Mouse (Mus musculus): ENCODE measurements around the gene Ifit3b. TPM values are rescaled to one million over a fixed set of nuclear protein-coding genes. Genes with fewer than 3 reads are reported as not detected.
"Not testable (repeated sequence)": the region's sequence is repeated elsewhere in the genome, so short reads cannot be mapped to it uniquely, and the experiment has no call there.

The Ifit3b gene
- not detected in 2 replicates for polyA plus RNA-seq (2014; fragmentation: Nextera tagmentation; extraction: Ambion mirVana)

DNA sequence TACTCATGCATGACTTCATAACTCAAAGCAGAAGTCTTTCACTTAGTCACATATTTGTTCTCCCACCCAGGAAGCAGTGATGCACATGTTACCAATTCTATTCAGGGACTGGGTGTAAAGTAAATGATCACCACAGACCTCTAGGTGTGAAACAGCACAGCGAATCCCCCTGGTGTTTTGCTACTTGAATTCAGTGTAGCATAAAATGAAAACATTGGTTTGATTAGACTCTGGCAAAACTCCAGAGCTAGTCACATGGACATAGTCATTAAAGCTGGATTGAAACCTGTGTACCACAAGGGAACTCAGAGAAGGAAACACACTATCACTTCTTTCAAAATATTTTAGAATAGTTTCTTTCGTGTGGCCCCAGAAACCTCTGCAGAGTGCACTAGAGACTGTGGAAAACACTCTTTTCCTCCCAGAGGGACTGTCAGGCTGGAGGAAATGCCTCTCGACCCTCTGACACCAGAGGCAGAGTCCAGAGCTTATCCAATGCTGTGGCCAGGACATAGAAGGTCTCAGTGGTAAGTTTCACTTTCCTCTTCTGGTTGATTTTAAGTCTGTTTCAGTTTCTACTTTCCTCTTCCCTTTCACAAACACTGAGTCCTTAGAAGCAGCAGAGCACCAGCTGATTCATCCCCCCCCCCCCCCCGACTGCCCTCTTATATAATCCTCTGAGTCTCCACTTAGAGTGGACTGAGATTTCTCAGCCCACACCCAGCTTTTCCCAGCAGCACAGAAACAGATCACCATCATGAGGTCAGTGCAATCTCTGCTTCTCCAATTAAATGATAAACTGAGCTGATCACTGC, at the start of gene Ifit3b:
Gene Ifit3b (plus strand): TSS at position 734 of the 815 bp plus-strand sequence.
- DNase-seq (ENCODE audit: low spot score), result peak; percentile 76
- H3K4me2 ChIP-seq (ENCODE audit: low read depth, low read length), result not testable (repeated sequence)

GRCm38 (mm10) chr19:34562556-34562955, 45.2 kb upstream of the Ifit3b start:
- Histone ChIP-seq H3K4me1 (ENCODE audit: control insufficient read depth, insufficient read depth, low read length) (no peaks in the 10 kb centered on the region), H3K27me3 (replicated peaks; ENCODE audit: control insufficient read depth, insufficient read depth, low read length) (no peaks in the 10 kb centered on the region), H3K9me3 (ENCODE audit: control insufficient read depth, low read length) (no peaks in the 10 kb centered on the region), H3K9ac (ENCODE audit: low read depth, low read length) (no peak overlapping the region), H3K4me3 (ENCODE audit: low read depth, low read length) (no peak overlapping the region), H3K36me3 (ENCODE audit: control insufficient read depth, insufficient read depth, low read length) (no peaks in the 10 kb centered on the region), H3K27ac (replicated peaks; ENCODE audit: low read depth, low read length) (no peak overlapping the region), H3K4me2 (ENCODE audit: low read depth, low read length) (no peak overlapping the region)
- DNase-seq (ENCODE audit: low spot score) (no peak), ATAC-seq (ENCODE audit: low read depth) (no peak)

More for the DNA sequence above, at the start of gene Ifit3b:
- not testable (repeated sequence) for H3K4me3 ChIP-seq (ENCODE audit: low read depth, low read length); H3K9me3 ChIP-seq (ENCODE audit: control insufficient read depth, low read length); H3K27me3 ChIP-seq (replicated peaks; ENCODE audit: control insufficient read depth, insufficient read depth, low read length); H3K27ac ChIP-seq (replicated peaks; ENCODE audit: low read depth, low read length); H3K4me1 ChIP-seq (ENCODE audit: control insufficient read depth, insufficient read depth, low read length); H3K36me3 ChIP-seq (ENCODE audit: control insufficient read depth, insufficient read depth, low read length); H3K9ac ChIP-seq (ENCODE audit: low read depth, low read length)
- WGBS, result 31% methylated on average over 4 of the region's 4 CpGs
- ATAC-seq (ENCODE audit: low read depth), result peak; percentile 62

- Histone ChIP-seq H3K9ac (ENCODE audit: low read depth, low read length) (no peak overlapping the region), H3K4me3 (ENCODE audit: low read depth, low read length) (no peak overlapping the region), H3K36me3 (ENCODE audit: control insufficient read depth, insufficient read depth, low read length) (no peaks in the 10 kb centered on the region), H3K27me3 (replicated peaks; ENCODE audit: control insufficient read depth, insufficient read depth, low read length) (no peaks in the 10 kb centered on the region), H3K4me1 (ENCODE audit: control insufficient read depth, insufficient read depth, low read length) (peaks cover 7% of the 10 kb centered on the region; the same call in 1 of the 2 replicates), H3K4me2 (ENCODE audit: low read depth, low read length) (no peak overlapping the region), H3K9me3 (ENCODE audit: control insufficient read depth, low read length) (no peaks in the 10 kb centered on the region), H3K27ac (replicated peaks; ENCODE audit: low read depth, low read length) (no peak overlapping the region)
- no peak for DNase-seq (ENCODE audit: low spot score)
- WGBS, result 50% methylated on average over 1 of the region's 1 CpGs
- ATAC-seq (ENCODE audit: low read depth), result no peak
Observed at GRCm38 (mm10) chr19:34566178-34566784, 41.5 kb upstream of the Ifit3b start.

- Histone ChIP-seq H3K9ac (ENCODE audit: low read depth, low read length) (no peak overlapping the region), H3K4me1 (ENCODE audit: control insufficient read depth, insufficient read depth, low read length) (peaks cover 7% of the 10 kb centered on the region; the same call in 1 of the 2 replicates), H3K4me3 (ENCODE audit: low read depth, low read length) (no peak overlapping the region), H3K27me3 (replicated peaks; ENCODE audit: control insufficient read depth, insufficient read depth, low read length) (no peaks in the 10 kb centered on the region), H3K4me2 (ENCODE audit: low read depth, low read length) (no peak overlapping the region), H3K9me3 (ENCODE audit: control insufficient read depth, low read length) (no peaks in the 10 kb centered on the region), H3K36me3 (ENCODE audit: control insufficient read depth, insufficient read depth, low read length) (no peaks in the 10 kb centered on the region; the same call in 1 of the 2 replicates), H3K27ac (replicated peaks; ENCODE audit: low read depth, low read length) (no peak overlapping the region)
- 47% methylated on average over 7 of the region's 7 CpGs for WGBS
- DNase-seq (ENCODE audit: low spot score), result no peak
- ATAC-seq (ENCODE audit: low read depth), result no peak
Observed at GRCm38 (mm10) chr19:34568988-34569895, 38.5 kb upstream of the Ifit3b start.

GRCm38 (mm10) chr19:34569896-34570476, 37.8 kb upstream of the Ifit3b start:
- Histone ChIP-seq H3K4me1 (ENCODE audit: control insufficient read depth, insufficient read depth, low read length) (peaks cover 7% of the 10 kb centered on the region; the same call in 1 of the 2 replicates), H3K9ac (ENCODE audit: low read depth, low read length) (no peak overlapping the region), H3K4me3 (ENCODE audit: low read depth, low read length) (no peak overlapping the region), H3K4me2 (ENCODE audit: low read depth, low read length) (no peak overlapping the region), H3K27me3 (replicated peaks; ENCODE audit: control insufficient read depth, insufficient read depth, low read length) (no peaks in the 10 kb centered on the region), H3K9me3 (ENCODE audit: control insufficient read depth, low read length) (no peaks in the 10 kb centered on the region), H3K36me3 (ENCODE audit: control insufficient read depth, insufficient read depth, low read length) (no peaks in the 10 kb centered on the region; the same call in 1 of the 2 replicates), H3K27ac (replicated peaks; ENCODE audit: low read depth, low read length) (no peak overlapping the region)
- ATAC-seq (ENCODE audit: low read depth) (no peak), DNase-seq (ENCODE audit: low spot score) (no peak)
- 60% methylated on average over 4 of the region's 4 CpGs for WGBS

- Histone ChIP-seq H3K9me3 (ENCODE audit: control insufficient read depth, low read length) (no peaks in the 10 kb centered on the region), H3K4me2 (ENCODE audit: low read depth, low read length) (no peak overlapping the region), H3K27ac (replicated peaks; ENCODE audit: low read depth, low read length) (no peak overlapping the region), H3K27me3 (replicated peaks; ENCODE audit: control insufficient read depth, insufficient read depth, low read length) (no peaks in the 10 kb centered on the region), H3K4me3 (ENCODE audit: low read depth, low read length) (no peak overlapping the region), H3K36me3 (ENCODE audit: control insufficient read depth, insufficient read depth, low read length) (no peaks in the 10 kb centered on the region; the same call in 1 of the 2 replicates), H3K9ac (ENCODE audit: low read depth, low read length) (no peak overlapping the region), H3K4me1 (ENCODE audit: control insufficient read depth, insufficient read depth, low read length) (peaks cover 7% of the 10 kb centered on the region; the same call in 1 of the 2 replicates)
- ATAC-seq (ENCODE audit: low read depth) (peak; percentile 62; the same call in 1 of the 2 replicates), DNase-seq (ENCODE audit: low spot score) (no peak)
- 78% methylated on average over 1 of the region's 1 CpGs for WGBS
Observed at GRCm38 (mm10) chr19:34571080-34571479, 36.7 kb upstream of the Ifit3b start.

DNA sequence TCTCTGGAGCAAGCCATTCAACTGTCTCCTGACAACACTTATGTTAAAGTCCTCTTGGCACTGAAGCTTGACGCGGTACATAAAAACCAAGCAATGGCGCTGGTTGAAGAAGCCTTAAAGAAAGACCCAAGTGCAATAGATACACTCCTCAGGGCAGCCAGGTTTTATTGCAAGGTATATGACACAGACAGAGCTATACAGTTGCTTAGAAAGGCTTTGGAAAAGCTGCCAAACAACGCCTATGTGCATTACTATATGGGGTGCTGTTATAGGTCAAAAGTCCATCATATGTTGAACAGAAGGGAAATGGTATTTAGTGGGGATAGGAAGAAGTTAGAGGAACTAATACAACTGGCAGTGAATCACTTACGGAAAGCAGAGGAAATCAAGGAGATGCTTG, 34.1 kb upstream of the Ifit3b start:
- 96% methylated on average over 5 of the region's 5 CpGs for WGBS
- ATAC-seq (ENCODE audit: low read depth) (no peak), DNase-seq (ENCODE audit: low spot score) (no peak)
- Histone ChIP-seq H3K4me1 (ENCODE audit: control insufficient read depth, insufficient read depth, low read length) (peaks cover 7% of the 10 kb centered on the region; the same call in 1 of the 2 replicates), H3K36me3 (ENCODE audit: control insufficient read depth, insufficient read depth, low read length) (no peaks in the 10 kb centered on the region; the same call in 1 of the 2 replicates), H3K4me2 (ENCODE audit: low read depth, low read length) (no peak overlapping the region), H3K27me3 (replicated peaks; ENCODE audit: control insufficient read depth, insufficient read depth, low read length) (no peaks in the 10 kb centered on the region), H3K9me3 (ENCODE audit: control insufficient read depth, low read length) (no peaks in the 10 kb centered on the region), H3K27ac (replicated peaks; ENCODE audit: low read depth, low read length) (no peak overlapping the region), H3K4me3 (ENCODE audit: low read depth, low read length) (no peak overlapping the region), H3K9ac (ENCODE audit: low read depth, low read length) (no peak overlapping the region)

DNA sequence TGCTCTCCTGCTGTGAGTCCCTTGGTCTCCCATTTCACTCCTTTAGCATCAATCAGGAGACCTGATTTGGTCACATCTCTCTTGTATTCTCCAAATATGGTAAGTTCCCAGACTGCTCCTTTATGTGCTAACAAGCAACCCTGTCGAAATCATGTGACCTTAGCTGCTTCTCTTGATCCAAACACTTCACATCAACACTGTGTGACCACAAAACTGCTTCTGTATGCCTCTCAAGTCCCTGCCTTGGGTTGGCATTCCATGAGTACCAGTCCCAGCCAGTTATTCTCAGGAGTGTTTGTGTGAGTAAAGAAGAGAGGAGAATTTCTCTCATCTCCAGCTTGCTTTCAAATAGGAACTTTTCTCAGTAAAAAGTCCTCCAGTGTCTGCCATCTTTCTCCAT, 30.6 kb upstream of the Ifit3b start:
- Histone ChIP-seq H3K9me3 (ENCODE audit: control insufficient read depth, low read length) (no peaks in the 10 kb centered on the region), H3K36me3 (ENCODE audit: control insufficient read depth, insufficient read depth, low read length) (no peaks in the 10 kb centered on the region; the same call in 1 of the 2 replicates), H3K4me3 (ENCODE audit: low read depth, low read length) (no peak overlapping the region), H3K27me3 (replicated peaks; ENCODE audit: control insufficient read depth, insufficient read depth, low read length) (no peaks in the 10 kb centered on the region), H3K4me1 (ENCODE audit: control insufficient read depth, insufficient read depth, low read length) (no peaks in the 10 kb centered on the region), H3K4me2 (ENCODE audit: low read depth, low read length) (no peak overlapping the region), H3K27ac (replicated peaks; ENCODE audit: low read depth, low read length) (no peak overlapping the region), H3K9ac (ENCODE audit: low read depth, low read length) (no peak overlapping the region)
- DNase-seq (ENCODE audit: low spot score), result no peak
- 59% methylated on average over 1 of the region's 1 CpGs for WGBS
- no peak for ATAC-seq (ENCODE audit: low read depth)

All from embryonic facial prominence, embryonic 14.5 days (tissue).